Mouse (Mus musculus) hindbrain, embryonic 16.5 days (tissue): ENCODE results near the gene Nprl2. TPM values are rescaled to one million over a fixed set of nuclear protein-coding genes. Genes with fewer than 3 reads are reported as not detected.
A peak's percentile ranks its signal among the peaks of the same experiment; 100 is the strongest.

ENCODE experiments used
- ATAC-seq: fragments of 200-750 bp; cut with Nextera tagmentation; 2 replicates; pipeline ENCODE4 v1.8.0; 2017; ENCODE audit warnings: moderate TSS enrichment, moderate library complexity
- H3K27ac ChIP-seq: fragments of 300-500 bp; sonication (generic); 2 replicates; pipeline ENCODE4 v1.5.1; 2014; ENCODE audit warnings: low read depth, mild to moderate bottlenecking, control low read depth, low read length, moderate library complexity
- H3K27me3 ChIP-seq: fragments of 300-500 bp; sonication (generic); replicated peaks from 2 replicates; pipeline ENCODE4 v1.6.1; 2014; ENCODE audit warnings: low read length; ENCODE audit not compliant: control insufficient read depth, insufficient read depth
- H3K36me3 ChIP-seq: fragments of 300-500 bp; sonication (generic); 2 replicates; pipeline ENCODE4 v1.6.1; 2014; ENCODE audit warnings: mild to moderate bottlenecking, low read length, moderate library complexity, mixed read lengths; ENCODE audit not compliant: control insufficient read depth, insufficient read depth
- H3K4me1 ChIP-seq: fragments of 300-500 bp; sonication (generic); 2 replicates; pipeline ENCODE4 v1.6.1; 2014; ENCODE audit warnings: low read depth, low read length; ENCODE audit not compliant: control insufficient read depth, insufficient read depth
- H3K4me2 ChIP-seq: fragments of 300-500 bp; sonication (generic); 2 replicates; pipeline ENCODE4 v1.6.1; 2014; ENCODE audit warnings: mild to moderate bottlenecking, low read length, control low read depth, moderate library complexity
- H3K4me3 ChIP-seq: fragments of 300-500 bp; sonication (generic); 2 replicates; pipeline ENCODE4 v1.5.1; 2014; ENCODE audit warnings: mild to moderate bottlenecking, low read length, control low read depth, moderate library complexity
- H3K9ac ChIP-seq: fragments of 300-500 bp; sonication (generic); 2 replicates; pipeline ENCODE4 v1.6.1; 2014; ENCODE audit warnings: low read depth, mild to moderate bottlenecking, control low read depth, low read length, moderate library complexity
- H3K9me3 ChIP-seq: fragments of 300-500 bp; sonication (generic); 2 replicates; pipeline ENCODE4 v1.6.1; 2014; ENCODE audit warnings: mild to moderate bottlenecking, low read length, moderate library complexity; ENCODE audit not compliant: control insufficient read depth
- WGBS: fragments of 180-500 bp; shearing (Covaris S2); extraction: QIAGEN DNeasy Blood & Tissue Kit; methylation state at CpG from one replicate; pipeline ENCODE4 v1.1.7; 2014; 5-methylcytosine and 5-hydroxymethylcytosine counted together
- polyA plus RNA-seq: library from polyadenylated mRNA; unstranded; fragments of >200 nt; fragmentation: Nextera tagmentation; extraction: Ambion mirVana; gene quantifications from 2 replicates; pipeline ENCODE4 v1.2.1, GENCODE M21; 2015

Nprl2 gene
- polyA plus RNA-seq, 1 experiment from 2014 or later, result 78.6 TPM

DNA sequence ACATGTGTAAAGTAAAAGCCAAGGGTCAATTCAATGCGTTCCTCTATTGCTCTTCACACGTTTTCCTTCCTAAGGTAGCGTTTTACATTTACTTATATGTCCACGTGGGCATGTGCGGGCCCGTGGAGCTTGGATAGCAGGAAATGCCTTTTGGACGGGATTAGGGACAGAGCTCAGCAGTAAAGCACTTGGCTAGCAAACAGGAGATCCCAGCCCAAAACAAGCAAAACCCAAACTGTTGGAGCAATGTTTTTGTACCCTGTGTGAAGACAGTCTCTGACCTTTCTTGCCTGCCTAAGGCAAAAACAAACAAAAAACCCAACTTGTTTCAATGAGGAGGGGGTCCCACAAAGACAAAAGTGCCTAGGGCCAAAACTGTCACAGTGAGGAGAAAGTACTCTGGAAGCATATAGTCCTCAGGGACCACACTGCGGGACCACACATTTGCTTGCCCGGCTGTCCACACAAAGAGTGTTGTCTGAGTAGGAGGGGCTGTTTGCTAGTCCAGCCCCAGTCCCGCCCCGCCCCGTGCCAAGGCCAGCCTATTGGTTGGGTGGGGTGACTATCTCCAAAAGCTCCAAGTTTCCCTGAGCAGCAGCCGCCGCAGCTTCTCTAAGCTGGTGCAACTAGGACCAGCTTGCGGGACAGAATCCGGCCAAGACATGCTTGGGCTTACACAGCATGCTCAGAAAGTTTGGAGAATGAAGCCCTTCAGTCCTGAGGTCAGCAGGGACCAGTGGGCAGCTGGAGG lies 34.5 kb downstream of the Nprl2 start, which contains the start of gene Hyal1:
Gene Hyal1, plus strand, starts transcription at position 571 of the 751 bp plus-strand sequence.
- H3K4me3 ChIP-seq, result peak within 1 kb of the TSS; percentile 25

DNA sequence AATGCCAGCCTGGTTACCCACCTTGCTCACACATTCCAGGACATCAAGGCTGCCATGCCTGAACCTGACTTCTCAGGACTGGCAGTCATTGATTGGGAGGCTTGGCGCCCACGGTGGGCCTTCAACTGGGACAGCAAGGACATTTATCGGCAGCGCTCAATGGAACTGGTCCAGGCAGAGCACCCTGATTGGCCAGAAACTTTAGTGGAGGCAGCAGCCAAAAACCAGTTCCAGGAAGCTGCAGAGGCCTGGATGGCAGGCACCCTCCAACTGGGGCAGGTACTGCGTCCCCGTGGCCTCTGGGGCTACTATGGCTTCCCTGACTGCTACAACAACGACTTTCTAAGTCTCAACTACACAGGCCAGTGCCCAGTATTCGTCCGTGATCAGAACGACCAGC lies 35.8 kb downstream of the Nprl2 start:
- H3K9ac ChIP-seq, result 0 out of 2 replicates have a peak overlapping the region, but pooled peaks have one; percentile 7
- H3K27ac ChIP-seq, result no peak overlapping the region
- H3K27me3 ChIP-seq, result no peaks in the 10 kb centered on the region
- no peak overlapping the region for H3K4me3 ChIP-seq
- no peak overlapping the region; the same call in 1 of the 2 replicates for H3K4me2 ChIP-seq
- no peaks in the 10 kb centered on the region for H3K9me3 ChIP-seq
- H3K4me1 ChIP-seq, result peaks cover 28% of the 10 kb centered on the region
- WGBS, result 94% methylated on average over 10 of the region's 10 CpGs
- no peak for ATAC-seq
- peaks cover 3% of the 10 kb centered on the region; the same call in 1 of the 2 replicates for H3K36me3 ChIP-seq

More for the DNA sequence above, 34.5 kb downstream of the Nprl2 start, which contains the start of gene Hyal1:
- Histone ChIP-seq H3K9me3 (no peaks in the 10 kb centered on the region), H3K36me3 (peaks cover 12% of the 10 kb centered on the region), H3K4me1 (peaks cover 27% of the 10 kb centered on the region), H3K9ac (peak within 1 kb of the TSS; percentile 50; the same call in 1 of the 2 replicates), H3K27me3 (no peaks in the 10 kb centered on the region), H3K4me2 (peak within 1 kb of the TSS; percentile 49), H3K27ac (peak within 1 kb of the TSS; percentile 71)
- 27% methylated on average over 16 of the region's 16 CpGs for WGBS
- peak; percentile 56 for ATAC-seq

- 0 out of 2 replicates have a peak within 1 kb of the TSS, but pooled peaks have one; percentile 19 for H3K9ac ChIP-seq
- H3K9me3 ChIP-seq, result no peaks in the 10 kb centered on the region
- 74% methylated on average over 3 of the region's 3 CpGs for WGBS
- peaks cover 3% of the 10 kb centered on the region; the same call in 1 of the 2 replicates for H3K36me3 ChIP-seq
- H3K27ac ChIP-seq, result no peak within 1 kb of the TSS
- no peak for ATAC-seq
- no peaks in the 10 kb centered on the region for H3K27me3 ChIP-seq
- H3K4me3 ChIP-seq, result no peak within 1 kb of the TSS
- H3K4me1 ChIP-seq, result peaks cover 28% of the 10 kb centered on the region
- H3K4me2 ChIP-seq, result no peak within 1 kb of the TSS; the same call in 1 of the 2 replicates
Observed at GRCm38 (mm10) chr9:107578587-107578986, 36.6 kb downstream of the Nprl2 start, which contains the start of gene Naa80. Gene Naa80 (plus strand): TSS chr9:107578887.

DNA sequence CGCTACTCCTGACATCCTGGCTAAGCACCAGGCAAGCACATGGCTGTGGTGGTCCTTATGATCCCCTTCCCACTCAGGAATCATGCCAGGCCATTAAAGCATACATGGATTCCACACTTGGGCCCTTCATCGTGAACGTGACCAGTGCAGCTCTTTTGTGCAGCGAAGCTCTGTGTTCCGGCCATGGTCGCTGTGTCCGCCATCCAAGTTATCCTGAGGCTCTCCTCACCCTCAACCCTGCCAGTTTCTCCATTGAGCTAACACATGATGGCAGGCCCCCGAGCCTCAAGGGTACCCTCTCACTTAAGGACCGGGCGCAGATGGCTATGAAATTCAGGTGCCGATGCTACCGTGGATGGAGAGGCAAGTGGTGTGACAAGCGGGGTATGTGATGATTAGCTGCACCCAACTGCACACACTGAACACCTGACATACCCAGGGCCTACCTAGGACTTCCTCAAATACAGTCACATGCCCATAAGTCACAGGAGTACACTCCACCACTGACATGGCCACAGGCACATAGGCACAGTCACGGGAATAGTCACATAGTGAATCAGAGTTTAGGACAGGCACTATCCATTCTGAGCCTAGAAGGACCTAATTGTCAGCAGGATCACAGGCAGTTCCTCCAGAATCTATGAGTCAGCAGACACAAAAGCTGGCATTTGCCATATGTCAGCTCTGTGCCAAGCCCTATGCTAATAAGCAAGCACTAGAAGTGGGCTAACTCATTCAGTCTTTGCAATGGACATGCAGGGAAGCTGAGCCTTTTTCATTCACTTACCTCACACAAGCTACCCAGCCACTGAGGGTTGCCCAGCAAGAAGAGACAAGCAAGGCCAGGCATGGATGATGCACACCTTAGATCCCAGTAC lies 37.2 kb downstream of the Nprl2 start:
- H3K36me3 ChIP-seq, result peaks cover 3% of the 10 kb centered on the region; the same call in 1 of the 2 replicates
- H3K27ac ChIP-seq, result no peak overlapping the region
- H3K4me2 ChIP-seq, result no peak overlapping the region
- H3K9me3 ChIP-seq, result no peaks in the 10 kb centered on the region
- no peak for ATAC-seq
- H3K4me1 ChIP-seq, result peaks cover 28% of the 10 kb centered on the region
- no peak overlapping the region for H3K4me3 ChIP-seq
- WGBS, result 89% methylated on average over 14 of the region's 14 CpGs
- H3K27me3 ChIP-seq, result no peaks in the 10 kb centered on the region
- 0 out of 2 replicates have a peak overlapping the region, but pooled peaks have one; percentile 19 for H3K9ac ChIP-seq

DNA sequence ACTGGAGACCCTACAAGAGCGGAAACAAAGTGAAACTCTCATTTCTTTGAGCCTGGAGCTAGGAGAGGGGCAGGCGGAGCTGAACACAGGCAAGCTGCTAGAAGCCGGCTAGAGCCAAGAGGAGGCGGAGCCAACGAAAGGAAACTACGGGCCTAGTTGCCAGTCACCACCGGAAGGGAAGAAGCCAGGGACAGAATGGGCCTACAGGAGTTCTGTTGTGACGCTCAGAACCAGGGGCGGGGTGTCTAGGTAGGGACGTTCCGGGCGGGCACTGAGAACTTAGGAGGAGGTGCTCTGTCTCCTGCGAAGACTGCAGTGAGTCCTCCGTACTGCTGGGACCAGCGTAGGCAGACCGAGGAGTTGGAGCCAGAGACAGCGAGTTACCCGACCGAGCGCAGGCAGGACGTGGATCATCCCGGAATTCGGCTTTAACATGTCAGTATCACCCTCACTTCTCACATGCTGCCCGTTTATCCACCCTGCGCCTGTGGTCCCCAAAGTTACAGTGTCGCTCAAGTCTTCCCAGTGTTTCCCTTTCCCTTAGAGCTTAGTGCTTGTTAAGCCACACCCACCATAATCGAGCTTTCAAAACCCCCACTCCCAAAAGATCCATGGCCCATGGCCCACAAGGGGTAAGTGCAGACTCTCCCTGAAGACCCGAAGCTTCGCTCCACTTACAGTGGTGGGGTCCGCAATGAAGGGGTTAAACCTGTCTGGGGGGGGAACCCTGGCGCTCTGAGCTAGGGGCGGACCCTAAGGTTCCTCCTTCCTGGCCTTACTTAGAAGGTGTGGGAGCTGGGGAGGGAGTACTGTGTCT lies 38.7 kb downstream of the Nprl2 start, which contains the start of gene Hyal3:
Gene Hyal3, plus strand, starts transcription at position 318 of the 817 bp plus-strand sequence.
- H3K9me3 ChIP-seq, result no peaks in the 10 kb centered on the region
- peak within 1 kb of the TSS; percentile 87 for H3K4me2 ChIP-seq
- H3K36me3 ChIP-seq, result no peaks in the 10 kb centered on the region
- H3K27me3 ChIP-seq, result no peaks in the 10 kb centered on the region
- H3K9ac ChIP-seq, result peak within 1 kb of the TSS; percentile 77
- H3K4me1 ChIP-seq, result peaks cover 28% of the 10 kb centered on the region
- under 1% methylated on average over 32 of the region's 32 CpGs for WGBS
- peak within 1 kb of the TSS; percentile 85 for H3K27ac ChIP-seq
- peak; percentile 81 for ATAC-seq
- H3K4me3 ChIP-seq, result peak within 1 kb of the TSS; percentile 71

- no peaks in the 10 kb centered on the region for H3K36me3 ChIP-seq
- ATAC-seq, result no peak
- peak overlapping the region; percentile 87 for H3K4me2 ChIP-seq
- H3K27ac ChIP-seq, result no peak overlapping the region
- H3K4me3 ChIP-seq, result peak overlapping the region; percentile 71
- H3K9ac ChIP-seq, result no peak overlapping the region; the same call in 1 of the 2 replicates
- no peaks in the 10 kb centered on the region for H3K27me3 ChIP-seq
- 68% methylated on average over 4 of the region's 4 CpGs for WGBS
- no peaks in the 10 kb centered on the region for H3K9me3 ChIP-seq
- H3K4me1 ChIP-seq, result peaks cover 28% of the 10 kb centered on the region
Observed at GRCm38 (mm10) chr9:107581584-107581983, 39.6 kb downstream of the Nprl2 start.

DNA sequence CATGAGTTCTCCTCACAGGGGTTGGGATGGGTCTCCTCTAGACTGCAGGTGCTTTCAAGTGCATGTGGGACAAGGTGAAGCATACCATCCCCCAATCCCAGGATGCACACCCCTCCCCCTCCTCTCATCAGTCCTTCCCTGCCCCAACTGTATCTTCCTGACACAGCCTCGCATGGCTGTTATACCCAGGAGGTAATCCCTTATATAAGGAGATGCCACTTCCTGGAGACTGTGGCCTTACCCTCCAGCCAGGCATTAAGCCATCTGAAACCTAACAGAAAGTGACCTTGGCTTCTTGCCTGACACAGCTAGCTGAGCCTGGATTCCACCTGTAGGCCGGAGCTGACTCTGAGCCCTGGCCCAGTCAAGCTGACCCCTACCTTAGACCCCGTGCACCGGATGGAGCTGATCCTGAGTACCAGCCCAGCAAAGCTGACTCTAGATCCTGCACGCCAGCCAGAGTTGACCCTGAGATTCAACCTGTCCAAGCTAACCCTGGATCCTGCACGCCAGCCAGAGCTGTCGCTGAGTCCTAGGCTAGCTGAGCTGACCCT lies 40.6 kb downstream of the Nprl2 start:
- no peak overlapping the region for H3K4me3 ChIP-seq
- WGBS, result 82% methylated on average over 7 of the region's 7 CpGs
- no peak overlapping the region for H3K9ac ChIP-seq
- no peak overlapping the region for H3K27ac ChIP-seq
- no peak overlapping the region for H3K4me2 ChIP-seq
- no peaks in the 10 kb centered on the region for H3K9me3 ChIP-seq
- no peaks in the 10 kb centered on the region for H3K36me3 ChIP-seq
- no peak for ATAC-seq
- H3K27me3 ChIP-seq, result no peaks in the 10 kb centered on the region
- H3K4me1 ChIP-seq, result peaks cover 24% of the 10 kb centered on the region

GRCm38 (mm10) chr9:107583174-107583573 lies 41.1 kb downstream of the Nprl2 start:
- H3K4me1 ChIP-seq, result peaks cover 27% of the 10 kb centered on the region
- H3K9ac ChIP-seq, result no peak overlapping the region
- H3K36me3 ChIP-seq, result no peaks in the 10 kb centered on the region
- H3K27ac ChIP-seq, result no peak overlapping the region
- no peak for ATAC-seq
- H3K4me2 ChIP-seq, result no peak overlapping the region
- WGBS, result 92% methylated on average over 14 of the region's 14 CpGs
- H3K4me3 ChIP-seq, result no peak overlapping the region
- H3K9me3 ChIP-seq, result no peaks in the 10 kb centered on the region
- H3K27me3 ChIP-seq, result no peaks in the 10 kb centered on the region
